Mouse (Mus musculus): ENCODE measurements around the gene Saa2. TPM values are rescaled to one million over a fixed set of nuclear protein-coding genes. Genes with fewer than 3 reads are reported as not detected.

Gene Saa2
- polyA plus RNA-seq (2017; shearing (Covaris generic)): not detected

DNA sequence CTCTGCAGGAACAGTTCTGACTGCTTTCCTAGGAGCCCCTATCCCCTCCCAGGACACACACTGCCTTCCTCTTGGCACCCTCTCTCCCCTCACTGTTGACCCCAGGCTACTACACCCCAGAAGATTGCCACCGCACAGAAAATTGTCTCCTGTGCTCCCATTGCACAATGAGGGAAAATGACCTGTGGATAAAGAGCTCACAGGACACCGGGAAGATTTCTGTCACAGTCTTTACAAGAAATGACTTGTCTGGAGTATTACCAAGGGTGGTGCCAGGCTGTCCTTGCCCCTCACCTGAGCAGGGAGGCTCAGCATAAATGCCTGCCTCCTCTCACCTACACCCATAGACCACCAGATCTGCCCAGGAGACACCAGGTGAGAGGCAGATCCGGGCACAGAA is at the start of gene Saa2:
Saa2 (plus strand) TSS at position 301 of the 400 bp plus-strand sequence.

DNA sequence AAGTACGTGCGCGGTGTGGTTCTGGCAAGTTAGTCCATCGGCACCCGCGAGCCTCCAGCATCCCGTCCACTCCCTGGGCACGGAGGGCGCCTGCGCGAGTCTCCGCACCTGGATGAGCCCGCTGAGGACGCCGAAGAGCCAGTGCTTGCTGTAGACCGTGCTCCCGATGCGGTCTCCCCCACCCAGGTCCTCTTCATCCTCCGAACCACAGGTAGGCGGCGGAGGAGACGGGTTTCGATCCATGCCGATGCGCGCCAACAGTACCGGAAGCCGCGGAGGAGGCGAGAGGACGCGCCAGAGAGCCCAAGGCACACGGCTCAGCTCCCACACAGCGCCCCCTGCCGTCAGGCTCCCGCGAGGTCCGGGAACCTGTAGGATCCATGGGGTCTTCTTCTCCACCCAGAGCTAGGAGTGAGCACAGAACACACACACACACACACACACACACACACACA is 41.2 kb upstream of the Saa2 start, which contains the start of gene Saal1:
Saal1 (minus strand) TSS at position 291 of the 455 bp plus-strand sequence.

DNA sequence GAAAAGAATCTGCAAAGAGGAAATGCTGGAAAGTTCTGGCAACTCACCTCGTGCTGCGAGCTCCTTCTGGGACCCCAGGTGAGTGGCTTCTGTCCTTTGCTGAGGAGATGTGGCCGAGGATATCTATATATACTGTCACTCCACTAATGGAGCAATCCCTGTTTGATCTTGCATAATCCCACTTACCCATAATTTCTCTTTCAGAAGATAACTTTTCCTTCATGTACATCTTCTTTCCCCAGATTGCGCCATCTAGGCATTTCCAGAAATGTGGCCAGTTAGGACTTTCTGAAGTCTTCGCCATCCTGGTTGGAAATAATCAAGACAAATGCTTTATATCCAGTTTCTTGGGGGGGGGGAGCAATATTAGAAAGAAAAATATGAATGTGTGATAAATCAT is 36.0 kb upstream of the Saa2 start, which contains the start of gene Saa3:
Saa3 (minus strand) TSS at position 101 of the 400 bp plus-strand sequence.

DNA sequence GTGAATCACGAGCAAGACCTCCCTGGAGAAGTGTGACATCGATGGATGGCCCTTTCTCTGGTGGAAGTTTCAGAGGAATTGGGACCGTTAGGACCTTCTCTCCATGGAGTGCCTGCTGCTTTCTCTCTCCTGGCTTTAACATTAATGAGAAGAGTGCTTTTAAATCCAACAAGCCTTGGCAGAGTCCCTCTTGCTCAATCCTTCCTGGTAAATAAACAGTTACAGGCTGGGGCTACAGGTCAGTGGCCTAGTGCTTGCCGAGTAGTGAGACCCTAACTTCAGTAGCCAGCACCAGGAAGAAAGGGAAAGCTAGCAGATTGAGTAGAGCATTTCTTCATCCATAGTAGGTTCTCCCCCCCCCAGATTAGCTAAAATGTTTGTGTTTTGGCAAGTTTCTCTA is 19.1 kb upstream of the Saa2 start, which contains the start of gene Saa4:
Saa4 (minus strand) TSS at position 146 of the 400 bp plus-strand sequence.

DNA sequence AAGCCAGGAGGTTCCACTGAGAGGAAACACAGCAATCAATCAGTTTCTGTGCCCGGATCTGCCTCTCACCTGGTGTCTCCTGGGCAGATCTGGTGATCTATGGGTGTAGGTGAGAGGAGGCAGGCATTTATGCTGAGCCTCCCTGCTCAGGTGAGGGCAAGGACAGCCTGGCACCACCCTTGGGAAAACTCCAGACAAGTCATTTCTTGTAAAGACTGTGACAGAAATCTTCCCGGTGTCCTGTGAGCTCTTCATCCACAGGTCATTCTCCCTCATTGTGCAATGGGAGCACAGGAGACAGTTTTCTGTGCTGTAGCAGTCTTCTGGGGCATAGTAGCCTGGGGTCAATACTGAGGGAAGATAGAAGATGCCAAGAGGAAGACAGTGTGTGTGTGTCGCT is 8.7 kb upstream of the Saa2 start, which contains the start of gene Saa1:
Saa1 (minus strand) TSS at position 101 of the 400 bp plus-strand sequence.

DNA sequence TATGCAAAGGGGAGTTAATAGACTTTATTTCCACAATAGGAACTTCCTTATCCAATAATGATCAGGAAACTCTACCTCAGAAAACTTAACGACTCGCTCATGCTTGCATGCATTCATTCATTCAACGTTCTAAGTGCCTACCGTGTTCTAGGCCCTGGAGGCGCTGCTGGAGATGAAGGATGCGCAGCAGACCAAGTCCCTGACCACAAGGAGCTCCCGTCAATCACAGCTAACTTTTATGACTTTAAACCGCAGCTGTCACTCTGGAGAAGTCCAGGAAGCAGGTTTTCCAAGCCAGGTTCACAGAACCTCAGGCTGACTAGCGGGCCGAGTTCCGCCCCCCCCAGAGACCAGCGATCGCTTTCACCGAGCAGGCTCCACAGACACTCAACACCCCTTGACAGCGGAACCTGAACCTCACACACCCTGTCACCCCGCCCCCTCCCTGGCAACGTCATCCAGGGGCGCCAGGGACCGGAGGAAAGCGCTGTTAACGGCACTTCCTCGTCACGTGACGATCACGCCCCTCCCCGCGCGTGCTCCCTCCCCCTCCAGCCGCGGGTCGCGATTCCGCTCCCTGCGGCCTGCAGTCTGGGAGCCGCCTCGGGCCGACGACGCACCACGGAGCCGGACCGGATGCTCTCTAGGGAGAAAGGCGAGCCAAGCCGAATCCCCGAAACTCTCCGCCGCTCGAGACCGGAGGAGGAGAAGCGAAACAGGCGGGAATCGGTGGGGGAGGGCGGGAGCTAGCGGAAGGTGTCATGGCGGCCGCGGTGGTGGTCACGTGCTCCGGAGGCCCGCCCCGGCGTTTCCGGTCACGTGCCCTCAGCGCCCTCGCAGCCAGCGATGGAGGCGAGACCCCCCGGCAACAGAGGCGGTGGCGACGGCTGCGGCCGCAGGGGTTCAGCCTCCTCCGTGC is 44.0 kb downstream of the Saa2 start, which contains the start of the genes Hps5 and Gtf2h1:
Hps5 (minus strand) TSS at position 778 of the 919 bp plus-strand sequence.
Gtf2h1 (plus strand) TSS at position 817 of the 919 bp plus-strand sequence.

Other genes starting within 250 kb of the Saa2 start
- gene Sergef, start 112.0 kb upstream of the Saa2 start, polyA plus RNA-seq (2017; shearing (Covaris generic)): 17.9 TPM
- gene Tph1, start 79.3 kb upstream of the Saa2 start, polyA plus RNA-seq (2017; shearing (Covaris generic)): not detected
- 11.6 TPM for gene Saal1, start 41.1 kb upstream of the Saa2 start, polyA plus RNA-seq (2017; shearing (Covaris generic))
- not detected for gene Saa3, start 36.1 kb upstream of the Saa2 start, polyA plus RNA-seq (2017; shearing (Covaris generic))
- gene Saa4, start 19.2 kb upstream of the Saa2 start, polyA plus RNA-seq (2017; shearing (Covaris generic)): not detected
- gene Saa1, start 8.8 kb upstream of the Saa2 start, polyA plus RNA-seq (2017; shearing (Covaris generic)): not detected
- gene Hps5, start 44.3 kb downstream of the Saa2 start, polyA plus RNA-seq (2017; shearing (Covaris generic)): 48.7 TPM
- gene Gtf2h1, start 44.3 kb downstream of the Saa2 start, polyA plus RNA-seq (2017; shearing (Covaris generic)): 56.7 TPM
- gene Ldha, start 89.7 kb downstream of the Saa2 start, polyA plus RNA-seq (2017; shearing (Covaris generic)): 938 TPM
- not detected for gene Ldhc, start 109.4 kb downstream of the Saa2 start, polyA plus RNA-seq (2017; shearing (Covaris generic))
- gene Tsg101, start 168.2 kb downstream of the Saa2 start, polyA plus RNA-seq (2017; shearing (Covaris generic)): 96.4 TPM
- 6.1 TPM for gene Uevld, start 206.7 kb downstream of the Saa2 start, polyA plus RNA-seq (2017; shearing (Covaris generic))
- not detected for gene Gm9999, start 231.8 kb downstream of the Saa2 start, polyA plus RNA-seq (2017; shearing (Covaris generic))